Mouse (Mus musculus) G1E (cell line): Measurements from ENCODE around the gene Mef2b.

Experiments used
- CTCF ChIP-seq: IDR thresholded peaks from 2 replicates; pipeline ENCODE4 v1.5.1; 2012; ENCODE audit warnings: low read depth, low read length, inconsistent platforms, mixed read lengths
- GATA1 ChIP-seq: IDR thresholded peaks from 2 replicates; pipeline ENCODE4 v1.6.1; 2012; ENCODE audit warnings: borderline replicate concordance, low read length, inconsistent platforms, mixed read lengths
- GATA2 ChIP-seq: IDR thresholded peaks from 2 replicates; pipeline ENCODE4 v1.6.1; 2012; ENCODE audit warnings: low read depth, low read length, inconsistent platforms, borderline replicate concordance
- TAL1 ChIP-seq: conservative IDR thresholded peaks from 2 replicates; pipeline ENCODE4 v1.6.1; 2012; ENCODE audit warnings: low read depth, low read length, inconsistent platforms, mixed read lengths

GRCm38 (mm10) chr8:70134931-70135330 lies 4.6 kb upstream of the Mef2b start:
- TF ChIP-seq TAL1: no peak
- TF ChIP-seq GATA2: no peak
- TF ChIP-seq CTCF: no peak
- TF ChIP-seq GATA1: no peak
